Mouse (Mus musculus): Measurements from ENCODE around the gene Ndufaf1. TPM values are rescaled to one million over a fixed set of nuclear protein-coding genes. Genes with fewer than 3 reads are reported as not detected.
A peak's percentile ranks its signal among the peaks of the same experiment; 100 is the strongest.
"Not testable (repeated sequence)": the region's sequence is repeated elsewhere in the genome, so short reads cannot be mapped to it uniquely, and the experiment has no call there.

Ndufaf1 gene
- polyA plus RNA-seq, 1 experiment from 2014 or later = 39.8 TPM

GRCm38 (mm10) chr2:119692003-119692701, 29.5 kb upstream of the Ndufaf1 start:
- Histone ChIP-seq H3K36me3 (ENCODE audit: control insufficient read depth, insufficient read depth, low read length) (no peaks in the 10 kb centered on the region), H3K4me3 (ENCODE audit: low read depth, low read length) (no peak overlapping the region), H3K9ac (ENCODE audit: low read length) (no peak overlapping the region), H3K27ac (ENCODE audit: low read depth, low read length) (no peak overlapping the region), H3K4me1 (ENCODE audit: control insufficient read depth, insufficient read depth, low read length) (no peaks in the 10 kb centered on the region), H3K9me3 (ENCODE audit: control insufficient read depth, low read length) (no peaks in the 10 kb centered on the region), H3K27me3 (ENCODE audit: control insufficient read depth, insufficient read depth, low read length) (no peaks in the 10 kb centered on the region), H3K4me2 (ENCODE audit: low read depth) (no peak overlapping the region)
- ATAC-seq (ENCODE audit: insufficient read depth, low FRiP score, low TSS enrichment) (no peak), DNase-seq (ENCODE audit: low spot score) (no peak)
- 77% methylated on average over 9 of the region's 9 CpGs for WGBS

GRCm38 (mm10) chr2:119683706-119684105, 21.1 kb upstream of the Ndufaf1 start:
- ATAC-seq (ENCODE audit: insufficient read depth, low FRiP score, low TSS enrichment) = no peak
- Histone ChIP-seq H3K4me2 (ENCODE audit: low read depth) (no peak overlapping the region), H3K4me1 (ENCODE audit: control insufficient read depth, insufficient read depth, low read length) (no peaks in the 10 kb centered on the region), H3K36me3 (ENCODE audit: control insufficient read depth, insufficient read depth, low read length) (peaks cover 2% of the 10 kb centered on the region; the same call in 1 of the 2 replicates), H3K9ac (ENCODE audit: low read length) (no peak overlapping the region), H3K9me3 (ENCODE audit: control insufficient read depth, low read length) (no peaks in the 10 kb centered on the region), H3K4me3 (ENCODE audit: low read depth, low read length) (no peak overlapping the region), H3K27me3 (ENCODE audit: control insufficient read depth, insufficient read depth, low read length) (no peaks in the 10 kb centered on the region), H3K27ac (ENCODE audit: low read depth, low read length) (no peak overlapping the region)
- 83% methylated on average over 2 of the region's 2 CpGs for WGBS
- no peak for DNase-seq (ENCODE audit: low spot score)

GRCm38 (mm10) chr2:119675831-119676230, 13.2 kb upstream of the Ndufaf1 start:
- 8% methylated on average over 5 of the region's 5 CpGs for WGBS

GRCm38 (mm10) chr2:119675215-119675784, 12.7 kb upstream of the Ndufaf1 start:
- under 1% methylated on average over 39 of the region's 39 CpGs for WGBS
- ATAC-seq (ENCODE audit: insufficient read depth, low FRiP score, low TSS enrichment) = peak; percentile 83
- DNase-seq (ENCODE audit: low spot score) = no peak
- Histone ChIP-seq H3K4me3 (ENCODE audit: low read depth, low read length) (peak overlapping the region; percentile 97), H3K27ac (ENCODE audit: low read depth, low read length) (peak overlapping the region; percentile 42; the same call in 1 of the 2 replicates), H3K9me3 (ENCODE audit: control insufficient read depth, low read length) (no peaks in the 10 kb centered on the region), H3K27me3 (ENCODE audit: control insufficient read depth, insufficient read depth, low read length) (no peaks in the 10 kb centered on the region), H3K4me2 (ENCODE audit: low read depth) (peak overlapping the region; percentile 87), H3K36me3 (ENCODE audit: control insufficient read depth, insufficient read depth, low read length) (no peaks in the 10 kb centered on the region), H3K4me1 (ENCODE audit: control insufficient read depth, insufficient read depth, low read length) (peaks cover 4% of the 10 kb centered on the region; the same call in 1 of the 2 replicates), H3K9ac (ENCODE audit: low read length) (peak overlapping the region; percentile 97)

More at GRCm38 (mm10) chr2:119675831-119676230, 13.2 kb upstream of the Ndufaf1 start:
- Histone ChIP-seq H3K9me3 (ENCODE audit: control insufficient read depth, low read length) (no peaks in the 10 kb centered on the region), H3K36me3 (ENCODE audit: control insufficient read depth, insufficient read depth, low read length) (no peaks in the 10 kb centered on the region), H3K9ac (ENCODE audit: low read length) (peak overlapping the region; percentile 97), H3K27ac (ENCODE audit: low read depth, low read length) (no peak overlapping the region), H3K4me3 (ENCODE audit: low read depth, low read length) (peak overlapping the region; percentile 97), H3K4me1 (ENCODE audit: control insufficient read depth, insufficient read depth, low read length) (peaks cover 4% of the 10 kb centered on the region; the same call in 1 of the 2 replicates), H3K27me3 (ENCODE audit: control insufficient read depth, insufficient read depth, low read length) (no peaks in the 10 kb centered on the region), H3K4me2 (ENCODE audit: low read depth) (peak overlapping the region; percentile 87)
- ATAC-seq (ENCODE audit: insufficient read depth, low FRiP score, low TSS enrichment) (no peak), DNase-seq (ENCODE audit: low spot score) (no peak)

GRCm38 (mm10) chr2:119674525-119675214, 12.0 kb upstream of the Ndufaf1 start, which contains the start of gene Rtf1:
Gene Rtf1, plus strand, starts transcription at chr2:119675068.
- Histone ChIP-seq H3K4me3 (ENCODE audit: low read depth, low read length) (peak within 1 kb of the TSS; percentile 97), H3K4me2 (ENCODE audit: low read depth) (peak within 1 kb of the TSS; percentile 87), H3K27me3 (ENCODE audit: control insufficient read depth, insufficient read depth, low read length) (no peaks in the 10 kb centered on the region), H3K4me1 (ENCODE audit: control insufficient read depth, insufficient read depth, low read length) (peaks cover 4% of the 10 kb centered on the region; the same call in 1 of the 2 replicates), H3K36me3 (ENCODE audit: control insufficient read depth, insufficient read depth, low read length) (no peaks in the 10 kb centered on the region), H3K9ac (ENCODE audit: low read length) (peak within 1 kb of the TSS; percentile 97), H3K9me3 (ENCODE audit: control insufficient read depth, low read length) (no peaks in the 10 kb centered on the region), H3K27ac (ENCODE audit: low read depth, low read length) (peak within 1 kb of the TSS; percentile 42; the same call in 1 of the 2 replicates)
- peak; percentile 95 for ATAC-seq (ENCODE audit: insufficient read depth, low FRiP score, low TSS enrichment)
- peak; percentile 96 for DNase-seq (ENCODE audit: low spot score)
- whole genome bisulfite sequencing = under 1% methylated on average over 40 of the region's 58 CpGs

- Histone ChIP-seq H3K9ac (ENCODE audit: low read length) (no peak overlapping the region), H3K4me1 (ENCODE audit: control insufficient read depth, insufficient read depth, low read length) (no peaks in the 10 kb centered on the region), H3K4me2 (ENCODE audit: low read depth) (no peak overlapping the region), H3K36me3 (ENCODE audit: control insufficient read depth, insufficient read depth, low read length) (no peaks in the 10 kb centered on the region), H3K9me3 (ENCODE audit: control insufficient read depth, low read length) (no peaks in the 10 kb centered on the region), H3K27ac (ENCODE audit: low read depth, low read length) (no peak overlapping the region), H3K27me3 (ENCODE audit: control insufficient read depth, insufficient read depth, low read length) (no peaks in the 10 kb centered on the region), H3K4me3 (ENCODE audit: low read depth, low read length) (no peak overlapping the region)
- ATAC-seq (ENCODE audit: insufficient read depth, low FRiP score, low TSS enrichment) (no peak), DNase-seq (ENCODE audit: low spot score) (peak; percentile 13)
- WGBS = 13% methylated on average over 7 of the region's 7 CpGs
These were observed 6.4 kb upstream of the Ndufaf1 start for GRCm38 (mm10) chr2:119669010-119669409.

- not testable (repeated sequence) for DNase-seq (ENCODE audit: low spot score); H3K27me3 ChIP-seq (ENCODE audit: control insufficient read depth, insufficient read depth, low read length); H3K4me3 ChIP-seq (ENCODE audit: low read depth, low read length); H3K9ac ChIP-seq (ENCODE audit: low read length); H3K4me2 ChIP-seq (ENCODE audit: low read depth); H3K27ac ChIP-seq (ENCODE audit: low read depth, low read length); H3K9me3 ChIP-seq (ENCODE audit: control insufficient read depth, low read length); ATAC-seq (ENCODE audit: insufficient read depth, low FRiP score, low TSS enrichment); H3K36me3 ChIP-seq (ENCODE audit: control insufficient read depth, insufficient read depth, low read length); H3K4me1 ChIP-seq (ENCODE audit: control insufficient read depth, insufficient read depth, low read length)
- WGBS = 76% methylated on average over 19 of the region's 23 CpGs
These were observed 3.1 kb upstream of the Ndufaf1 start for GRCm38 (mm10) chr2:119665744-119666143.

- no peak overlapping the region for H3K4me2 ChIP-seq (ENCODE audit: low read depth)
- H3K4me3 ChIP-seq (ENCODE audit: low read depth, low read length) = no peak overlapping the region
- no peak for DNase-seq (ENCODE audit: low spot score)
- no peaks in the 10 kb centered on the region for H3K4me1 ChIP-seq (ENCODE audit: control insufficient read depth, insufficient read depth, low read length)
- no peak overlapping the region for H3K27ac ChIP-seq (ENCODE audit: low read depth, low read length)
- H3K27me3 ChIP-seq (ENCODE audit: control insufficient read depth, insufficient read depth, low read length) = no peaks in the 10 kb centered on the region
- H3K36me3 ChIP-seq (ENCODE audit: control insufficient read depth, insufficient read depth, low read length) = peaks cover 12% of the 10 kb centered on the region
- WGBS = 94% methylated on average over 5 of the region's 5 CpGs
- no peak overlapping the region for H3K9ac ChIP-seq (ENCODE audit: low read length)
- no peak for ATAC-seq (ENCODE audit: insufficient read depth, low FRiP score, low TSS enrichment)
- H3K9me3 ChIP-seq (ENCODE audit: control insufficient read depth, low read length) = no peaks in the 10 kb centered on the region
These were observed 18.4 kb downstream of the Ndufaf1 start for GRCm38 (mm10) chr2:119644254-119644653.
